Comparison of ENCODE assay signal across 14 mouse cellular contexts in genomic region chr13:54975546-54975945, GRCm38 (mm10). TPM values are rescaled to one million over a fixed set of nuclear protein-coding genes. Genes with fewer than 3 reads are reported as not detected.
DNase-seq lines count a peak whose midpoint lies in the region; ATAC-seq lines count a peak whose summit lies in the region.
"Had no signal": no experiment of that assay in that cellular context is flagged by ENCODE, and none has a peak within 500 bp of the region (broad histone marks: within the 10 kb centered on the region; RNA-seq: fewer than 3 reads in every experiment).

No protein-coding gene starts in this region.

- peaks cover 21% of the 10 kb centered on the region for H3K4me1 ChIP-seq in forebrain, embryonic 16.5 days (replicated peaks; ENCODE audit: control insufficient read depth, insufficient read depth, low read length)
- peaks cover 25% of the 10 kb centered on the region for H3K4me1 ChIP-seq in forebrain, embryonic 12.5 days
- peaks cover 68% of the 10 kb centered on the region for H3K4me1 ChIP-seq in midbrain, embryonic 10.5 days
- H3K4me1 ChIP-seq in midbrain, embryonic 15.5 days = peaks cover 36% of the 10 kb centered on the region

- 39% methylated on average over 3 of the region's 3 CpGs for WGBS in forebrain, embryonic 16.5 days
- 66% methylated on average over 3 of the region's 3 CpGs for WGBS in forebrain, embryonic 12.5 days
- 54% methylated on average over 3 of the region's 3 CpGs for WGBS in midbrain, embryonic 10.5 days
- WGBS in midbrain, embryonic 15.5 days = 39% methylated on average over 3 of the region's 3 CpGs

- no peak overlapping the region for H3K9ac ChIP-seq in forebrain, embryonic 16.5 days (replicated peaks; ENCODE audit: low read depth, low read length)
- H3K9ac ChIP-seq in forebrain, embryonic 12.5 days = no peak overlapping the region
- no peak overlapping the region for H3K9ac ChIP-seq in midbrain, embryonic 15.5 days

- peak; percentile 59 to 76 for DNase-seq in cerebellum, postnatal 10 days
- no peak for DNase-seq in midbrain, embryonic 10.5 days (ENCODE audit: low spot score)
- no peak for DNase-seq in thymus, adult 18-20 months
- DNase-seq: adrenal gland, postnatal 36 days; kidney, adult 9 months; kidney, postnatal 14 days; lung, postnatal 4 days; right cerebral cortex, postnatal 25 days; spleen, adult 18-20 months had no signal

- no peaks in the 10 kb centered on the region for H3K27me3 ChIP-seq in forebrain, embryonic 16.5 days (replicated peaks; ENCODE audit: control insufficient read depth, insufficient read depth, low read length)
- H3K27me3 ChIP-seq in forebrain, embryonic 12.5 days = peaks cover 49% of the 10 kb centered on the region
- peaks cover 92% of the 10 kb centered on the region for H3K27me3 ChIP-seq in midbrain, embryonic 10.5 days (ENCODE audit: low read depth, poor library complexity, severe bottlenecking)
- peaks cover 4% of the 10 kb centered on the region; the same call in 1 of the 2 replicates for H3K27me3 ChIP-seq in midbrain, embryonic 15.5 days (replicated peaks)

- no peak for ATAC-seq in cerebellum, adult (ENCODE audit: insufficient number of reproducible peaks, low FRiP score, low TSS enrichment)
- ATAC-seq in forebrain, embryonic 16.5 days = 0 out of 2 replicates have a peak, but pooled peaks have one; percentile 16
- ATAC-seq in forebrain, embryonic 12.5 days (ENCODE audit: low FRiP score) = no peak
- ATAC-seq in midbrain, embryonic 15.5 days (replicated peaks) = no peak
- ATAC-seq: intestine, embryonic 16.5 days had no signal

- H3K4me2 ChIP-seq in forebrain, embryonic 16.5 days (ENCODE audit: low read length) = no peak overlapping the region
- no peak overlapping the region for H3K4me2 ChIP-seq in forebrain, embryonic 12.5 days
- H3K4me2 ChIP-seq in midbrain, embryonic 15.5 days = no peak overlapping the region

- no peak overlapping the region for H3K4me3 ChIP-seq in forebrain, embryonic 16.5 days (replicated peaks; ENCODE audit: low read length)
- no peak overlapping the region for H3K4me3 ChIP-seq in forebrain, embryonic 12.5 days (replicated peaks)
- no peak overlapping the region for H3K4me3 ChIP-seq in midbrain, embryonic 10.5 days
- no peak overlapping the region for H3K4me3 ChIP-seq in midbrain, embryonic 15.5 days

- no peaks in the 10 kb centered on the region for H3K9me3 ChIP-seq in forebrain, embryonic 16.5 days (ENCODE audit: control insufficient read depth, low read length)
- no peaks in the 10 kb centered on the region for H3K9me3 ChIP-seq in forebrain, embryonic 12.5 days
- H3K9me3 ChIP-seq in midbrain, embryonic 10.5 days (replicated peaks) = no peaks in the 10 kb centered on the region
- no peaks in the 10 kb centered on the region for H3K9me3 ChIP-seq in midbrain, embryonic 15.5 days

- no peak overlapping the region for H3K27ac ChIP-seq in forebrain, embryonic 16.5 days (ENCODE audit: low read length)
- no peak overlapping the region for H3K27ac ChIP-seq in forebrain, embryonic 12.5 days
- H3K27ac ChIP-seq in midbrain, embryonic 10.5 days (replicated peaks) = peak overlapping the region; percentile 24
- no peak overlapping the region for H3K27ac ChIP-seq in midbrain, embryonic 15.5 days

- no peaks in the 10 kb centered on the region for H3K36me3 ChIP-seq in forebrain, embryonic 16.5 days (ENCODE audit: control insufficient read depth, insufficient read depth)
- H3K36me3 ChIP-seq in forebrain, embryonic 12.5 days (replicated peaks) = no peaks in the 10 kb centered on the region
- H3K36me3 ChIP-seq in midbrain, embryonic 10.5 days = no peaks in the 10 kb centered on the region
- H3K36me3 ChIP-seq in midbrain, embryonic 15.5 days (replicated peaks) = no peaks in the 10 kb centered on the region

RNA-seq across cellular contexts. Expression of gene Unc5a, which starts 26.3 kb away (rescaled TPM):
- polyA plus RNA-seq in forebrain, embryonic 16.5 days (2015; fragmentation: Nextera tagmentation; extraction: Ambion mirVana) = 16.4 and 18.5 TPM in 2 replicates
- polyA plus RNA-seq in forebrain, embryonic 12.5 days (2016; fragmentation: Nextera tagmentation; extraction: Ambion mirVana) = 4.8 and 5.6 TPM in 2 replicates
- polyA plus RNA-seq in midbrain, embryonic 10.5 days (2016; fragmentation: Nextera tagmentation; extraction: Ambion mirVana) = 2.8 TPM in 2 replicates
- 15.7 and 16.1 TPM in 2 replicates for polyA plus RNA-seq in midbrain, embryonic 15.5 days (2015; fragmentation: Nextera tagmentation; extraction: Ambion mirVana)

RNA-seq across cellular contexts. Expression of gene Hk3, which starts 45.6 kb away (rescaled TPM):
- 0.82 and 0.83 TPM in 2 replicates for polyA plus RNA-seq in forebrain, embryonic 16.5 days (2015; fragmentation: Nextera tagmentation; extraction: Ambion mirVana)
- 0.32 and 0.96 TPM in 2 replicates for polyA plus RNA-seq in forebrain, embryonic 12.5 days (2016; fragmentation: Nextera tagmentation; extraction: Ambion mirVana)
- 1.1 and 1.4 TPM in 2 replicates for polyA plus RNA-seq in midbrain, embryonic 10.5 days (2016; fragmentation: Nextera tagmentation; extraction: Ambion mirVana)
- polyA plus RNA-seq in midbrain, embryonic 15.5 days (2015; fragmentation: Nextera tagmentation; extraction: Ambion mirVana) = 1.3 and 1.4 TPM in 2 replicates

Comparison
In these comparisons a context has a peak if more than half of its experiments do, and no peak if none do; other contexts are left out.
1. DNase-seq: peak in cerebellum, postnatal 10 days (2 of 2); none in midbrain, embryonic 10.5 days (single experiment) and thymus, adult 18-20 months (0 of 2).